30 mouse cellular contexts compared by ENCODE assay signal in the genomic region with DNA sequence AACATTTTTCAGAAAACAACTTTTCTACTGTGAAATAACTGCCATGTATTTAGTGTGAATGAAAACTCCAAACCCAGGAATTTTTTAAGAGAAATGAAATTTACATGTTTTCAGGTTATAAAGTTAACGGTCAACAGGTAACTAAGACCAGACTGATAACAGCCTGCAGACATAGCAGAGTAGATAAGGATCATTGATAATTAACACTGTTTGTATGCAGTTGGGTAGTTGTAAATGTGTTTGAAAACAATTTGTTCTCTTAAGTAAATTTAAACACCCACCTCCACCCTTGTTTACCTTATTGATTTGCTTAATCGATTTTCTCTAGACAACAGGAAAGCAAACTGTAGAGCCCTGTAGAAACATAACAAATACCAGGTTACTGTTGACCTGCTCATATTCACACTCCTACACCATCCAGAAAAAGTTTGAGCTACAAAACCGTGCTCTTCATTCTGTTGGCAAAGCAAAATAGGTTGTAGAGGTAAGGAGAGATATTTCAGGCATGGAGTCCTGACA.
"Had no signal": no experiment of that assay in that cellular context is flagged by ENCODE, and none has a peak within 500 bp of the region (broad histone marks: within the 10 kb centered on the region; RNA-seq: fewer than 3 reads in every experiment).

No protein-coding gene starts in this region.

- H3K4me1 ChIP-seq: limb, embryonic 13.5 days; limb, embryonic 15.5 days; liver, embryonic 13.5 days; liver, embryonic 15.5 days; lung, embryonic 15.5 days; megakaryocyte, embryonic 14.5 days; midbrain, embryonic 10.5 days; midbrain, embryonic 12.5 days; midbrain, embryonic 15.5 days; neural tube, embryonic 12.5 days had no signal

- H3K4me2 ChIP-seq: limb, embryonic 12.5 days; limb, embryonic 13.5 days; limb, embryonic 15.5 days; liver, embryonic 13.5 days; liver, embryonic 15.5 days; lung, embryonic 14.5 days; lung, embryonic 15.5 days; midbrain, embryonic 11.5 days; midbrain, embryonic 12.5 days; midbrain, embryonic 13.5 days; midbrain, embryonic 15.5 days; neural tube, embryonic 12.5 days had no signal

- H3K27me3 ChIP-seq: limb, embryonic 12.5 days; limb, embryonic 15.5 days; lung, embryonic 15.5 days; megakaryocyte, embryonic 14.5 days; midbrain, embryonic 12.5 days; midbrain, embryonic 13.5 days; midbrain, embryonic 15.5 days; neural tube, embryonic 12.5 days had no signal

- H3K27ac ChIP-seq: left cerebral cortex, adult 2 months; limb, embryonic 10.5 days; limb, embryonic 12.5 days; limb, embryonic 13.5 days; limb, embryonic 15.5 days; liver, embryonic 13.5 days; liver, embryonic 14.5 days; liver, embryonic 15.5 days; lung, embryonic 15.5 days; macrophage; midbrain, embryonic 10.5 days; midbrain, embryonic 12.5 days; midbrain, embryonic 13.5 days; midbrain, embryonic 15.5 days; neural tube, embryonic 12.5 days had no signal

- H3K9ac ChIP-seq: limb, embryonic 12.5 days; limb, embryonic 13.5 days; limb, embryonic 15.5 days; liver, embryonic 13.5 days; liver, embryonic 14.5 days; liver, embryonic 15.5 days; lung, embryonic 14.5 days; lung, embryonic 15.5 days; midbrain, embryonic 12.5 days; midbrain, embryonic 13.5 days; midbrain, embryonic 15.5 days; neural tube, embryonic 12.5 days had no signal

- H3K4me3 ChIP-seq: left cerebral cortex, adult 2 months; limb, embryonic 10.5 days; limb, embryonic 12.5 days; limb, embryonic 13.5 days; limb, embryonic 15.5 days; liver, embryonic 13.5 days; liver, embryonic 15.5 days; lung, embryonic 15.5 days; megakaryocyte, embryonic 14.5 days; midbrain, embryonic 10.5 days; midbrain, embryonic 12.5 days; midbrain, embryonic 13.5 days; midbrain, embryonic 15.5 days; myocyte; neural tube, embryonic 12.5 days had no signal

- ATAC-seq: lung, postnatal 0 days; midbrain, embryonic 13.5 days; midbrain, embryonic 15.5 days; midbrain, embryonic 16.5 days had no signal

- H3K9me3 ChIP-seq: limb, embryonic 10.5 days; limb, embryonic 12.5 days; limb, embryonic 13.5 days; limb, embryonic 15.5 days; liver, embryonic 13.5 days; liver, embryonic 15.5 days; lung, embryonic 15.5 days; megakaryocyte, embryonic 14.5 days; midbrain, embryonic 10.5 days; midbrain, embryonic 12.5 days; midbrain, embryonic 13.5 days; midbrain, embryonic 15.5 days; neural tube, embryonic 12.5 days had no signal

- H3K36me3 ChIP-seq: limb, embryonic 10.5 days; limb, embryonic 12.5 days; limb, embryonic 13.5 days; limb, embryonic 15.5 days; liver, embryonic 13.5 days; liver, embryonic 15.5 days; lung, embryonic 15.5 days; midbrain, embryonic 10.5 days; midbrain, embryonic 12.5 days; midbrain, embryonic 13.5 days; midbrain, embryonic 15.5 days; neural tube, embryonic 12.5 days had no signal

- DNase-seq: left cerebral cortex, postnatal 4 days; liver; liver, embryonic 13.5 days; lung, adult 18-20 months; lung, adult 2 months; lung, embryonic 14.5 days; lung, postnatal 10 days; lung, postnatal 14 days; lung, postnatal 36 days; lung, postnatal 4 days; midbrain, embryonic 14.5 days had no signal
